Mouse (Mus musculus): ENCODE data around the gene Sgf29. TPM values are rescaled to one million over a fixed set of nuclear protein-coding genes. Genes with fewer than 3 reads are reported as not detected.
"Not testable (repeated sequence)": the region's sequence is repeated elsewhere in the genome, so short reads cannot be mapped to it uniquely, and the experiment has no call there.

The Sgf29 gene
- total and polyA plus RNA-seq, 2 experiments from 2014 or later = 20.7 to 25.3 TPM

DNA sequence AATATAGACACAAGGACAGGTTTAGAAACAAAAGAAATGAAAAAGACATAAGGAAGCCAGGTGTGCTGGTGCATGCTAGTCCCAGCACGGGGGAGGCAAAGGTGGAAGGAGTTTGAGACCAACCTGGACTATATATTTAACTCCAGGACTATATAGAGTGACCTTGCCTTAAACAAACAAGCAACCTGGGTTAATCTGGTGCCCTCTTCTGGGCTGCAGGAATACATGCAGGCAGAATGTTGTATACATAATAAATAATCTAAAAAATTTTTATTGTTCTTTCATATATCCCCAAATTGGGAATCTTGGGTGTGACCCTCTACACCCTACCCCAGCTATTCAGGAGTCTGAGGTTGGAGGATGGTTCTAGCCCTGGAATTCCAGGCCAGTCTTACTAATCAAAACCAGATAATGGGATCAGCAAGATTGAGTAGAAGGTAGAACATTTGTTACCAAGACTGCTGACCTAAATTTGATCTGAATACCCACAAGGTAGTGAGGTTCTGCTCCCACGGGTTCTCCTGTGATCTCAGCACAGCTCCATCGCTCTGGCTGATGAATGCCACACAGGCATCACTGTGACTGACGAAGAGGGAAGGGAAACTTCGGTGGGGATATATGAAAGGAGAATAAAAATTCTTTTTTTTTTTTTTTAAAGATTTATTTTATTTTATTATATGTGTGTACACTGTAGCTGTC is 6.4 kb upstream of the Sgf29 start:
- no peaks in the 10 kb centered on the region for H3K9me3 ChIP-seq (replicated peaks; ENCODE audit: control insufficient read depth, low read length)
- ATAC-seq (ENCODE audit: insufficient read depth, low read depth) (no peak), DNase-seq (ENCODE audit: low spot score) (no peak)
- no peaks in the 10 kb centered on the region for H3K4me1 ChIP-seq (ENCODE audit: control insufficient read depth, insufficient read depth)
- TF ChIP-seq CTCF (IDR thresholded peaks at IDR 0.05; ENCODE audit: low read depth) = peak; percentile 25; the same call in 1 of the 2 replicates
- TF ChIP-seq EP300 (IDR thresholded peaks at IDR 0.05; ENCODE audit: low read depth) = no peak
- H3K27me3 ChIP-seq (ENCODE audit: control insufficient read depth, insufficient read depth, low read length) = no peaks in the 10 kb centered on the region
- H3K27ac ChIP-seq (ENCODE audit: low read depth) = no peak overlapping the region
- no peak overlapping the region for H3K4me2 ChIP-seq (ENCODE audit: low read depth, low read length)
- H3K9ac ChIP-seq (replicated peaks; ENCODE audit: low read depth, low read length) = no peak overlapping the region
- no peak overlapping the region for H3K4me3 ChIP-seq (ENCODE audit: low read depth, low read length)
- 66% methylated on average over 5 of the region's 5 CpGs for WGBS
- H3K36me3 ChIP-seq (replicated peaks; ENCODE audit: control insufficient read depth, insufficient read depth, low read length) = no peaks in the 10 kb centered on the region

DNA sequence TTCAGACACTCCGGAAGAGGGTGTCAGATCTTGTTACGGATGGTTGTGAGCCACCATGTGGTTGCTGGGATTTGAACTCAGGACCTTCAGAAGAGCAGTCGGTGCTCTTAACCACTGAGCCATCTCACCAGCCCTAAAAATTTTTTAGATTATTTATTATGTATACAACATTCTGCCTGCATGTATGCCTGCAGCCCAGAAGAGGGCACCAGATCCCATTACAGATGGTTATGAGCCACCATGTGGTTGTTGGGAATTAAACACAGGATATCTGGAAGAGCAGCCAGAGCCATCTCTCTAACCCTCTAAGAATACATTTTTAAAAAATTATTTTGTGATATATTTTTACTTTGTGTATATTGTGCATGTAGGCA is 5.9 kb upstream of the Sgf29 start:
- peak; percentile 83 for TF ChIP-seq CTCF (IDR thresholded peaks at IDR 0.05; ENCODE audit: low read depth)
- H3K27me3 ChIP-seq (ENCODE audit: control insufficient read depth, insufficient read depth, low read length); H3K36me3 ChIP-seq (replicated peaks; ENCODE audit: control insufficient read depth, insufficient read depth, low read length); H3K4me3 ChIP-seq (ENCODE audit: low read depth, low read length); H3K4me2 ChIP-seq (ENCODE audit: low read depth, low read length); H3K9ac ChIP-seq (replicated peaks; ENCODE audit: low read depth, low read length); H3K9me3 ChIP-seq (replicated peaks; ENCODE audit: control insufficient read depth, low read length); H3K4me1 ChIP-seq (ENCODE audit: control insufficient read depth, insufficient read depth): not testable (repeated sequence)
- H3K27ac ChIP-seq (ENCODE audit: low read depth) = 0 out of 2 replicates have a peak overlapping the region, but pooled peaks have one; percentile 6
- peak; percentile 28; the same call in 1 of the 2 replicates for ATAC-seq (ENCODE audit: insufficient read depth, low read depth)
- WGBS = 44% methylated on average over 3 of the region's 3 CpGs
- peak; percentile 51 for DNase-seq (ENCODE audit: low spot score)

DNA sequence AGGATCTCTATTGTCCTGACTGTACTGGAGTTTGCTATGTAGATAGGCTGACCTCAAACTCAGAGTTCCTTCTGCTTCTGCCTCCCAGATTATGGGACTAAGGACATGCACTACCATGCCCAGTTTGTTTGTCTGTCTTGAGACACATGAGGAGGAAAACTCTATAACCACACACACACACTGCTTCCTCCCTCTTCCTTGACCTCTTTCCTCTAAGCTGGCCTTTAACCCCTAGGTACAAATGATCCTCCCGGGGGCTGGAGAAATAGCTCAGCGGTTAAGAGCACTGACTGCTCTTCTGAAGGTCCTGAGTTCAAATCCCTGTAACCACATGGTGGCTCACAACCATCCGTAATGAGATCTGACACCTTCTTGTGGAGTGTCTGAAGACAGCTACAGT is 4.8 kb upstream of the Sgf29 start:
- DNase-seq (ENCODE audit: low spot score) = no peak
- H3K27me3 ChIP-seq (ENCODE audit: control insufficient read depth, insufficient read depth, low read length) = no peaks in the 10 kb centered on the region
- no peak overlapping the region for H3K9ac ChIP-seq (replicated peaks; ENCODE audit: low read depth, low read length)
- no peak for ATAC-seq (ENCODE audit: insufficient read depth, low read depth)
- H3K4me3 ChIP-seq (ENCODE audit: low read depth, low read length) = no peak overlapping the region
- no peaks in the 10 kb centered on the region for H3K36me3 ChIP-seq (replicated peaks; ENCODE audit: control insufficient read depth, insufficient read depth, low read length)
- no peak overlapping the region for H3K4me2 ChIP-seq (ENCODE audit: low read depth, low read length)
- 54% methylated on average over 3 of the region's 3 CpGs for WGBS
- no peaks in the 10 kb centered on the region for H3K9me3 ChIP-seq (replicated peaks; ENCODE audit: control insufficient read depth, low read length)
- 0 out of 2 replicates have a peak overlapping the region, but pooled peaks have one; percentile 66 for H3K27ac ChIP-seq (ENCODE audit: low read depth)
- 0 out of 2 replicates have a peak, but pooled peaks cover 5% of the 10 kb centered on the region for H3K4me1 ChIP-seq (ENCODE audit: control insufficient read depth, insufficient read depth)
- TF ChIP-seq EP300 (IDR thresholded peaks at IDR 0.05; ENCODE audit: low read depth) (no peak), CTCF (IDR thresholded peaks at IDR 0.05; ENCODE audit: low read depth) (no peak)

DNA sequence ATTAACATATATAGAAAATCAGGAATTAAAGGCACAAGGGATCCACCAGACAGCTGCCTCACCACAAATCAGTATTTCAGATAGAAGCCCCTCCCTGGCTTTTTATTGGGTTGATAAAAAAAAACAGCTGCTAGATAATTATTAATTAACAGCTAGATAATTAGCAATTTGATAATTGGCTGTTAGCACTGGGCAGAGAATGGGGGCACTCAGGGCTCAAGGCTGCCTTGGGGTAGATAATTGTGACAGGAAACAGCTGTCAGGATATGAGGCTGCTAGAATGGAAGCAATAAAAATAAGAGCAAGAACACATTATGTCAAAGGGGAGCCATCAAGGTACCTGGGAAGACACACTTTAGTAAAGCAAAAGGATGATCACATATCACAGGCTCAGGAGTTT is 4.2 kb upstream of the Sgf29 start:
- ATAC-seq (ENCODE audit: insufficient read depth, low read depth) = no peak
- Histone ChIP-seq H3K9ac (replicated peaks; ENCODE audit: low read depth, low read length) (no peak overlapping the region), H3K9me3 (replicated peaks; ENCODE audit: control insufficient read depth, low read length) (no peaks in the 10 kb centered on the region), H3K4me1 (ENCODE audit: control insufficient read depth, insufficient read depth) (peaks cover 7% of the 10 kb centered on the region; the same call in 1 of the 2 replicates), H3K36me3 (replicated peaks; ENCODE audit: control insufficient read depth, insufficient read depth, low read length) (no peaks in the 10 kb centered on the region), H3K4me2 (ENCODE audit: low read depth, low read length) (no peak overlapping the region), H3K27me3 (ENCODE audit: control insufficient read depth, insufficient read depth, low read length) (no peaks in the 10 kb centered on the region), H3K4me3 (ENCODE audit: low read depth, low read length) (no peak overlapping the region), H3K27ac (ENCODE audit: low read depth) (peak overlapping the region; percentile 66)
- no peak for DNase-seq (ENCODE audit: low spot score)
- TF ChIP-seq EP300 (IDR thresholded peaks at IDR 0.05; ENCODE audit: low read depth) = 0 out of 2 replicates have a peak, but pooled peaks have one; percentile 39
- no peak for TF ChIP-seq CTCF (IDR thresholded peaks at IDR 0.05; ENCODE audit: low read depth)

DNA sequence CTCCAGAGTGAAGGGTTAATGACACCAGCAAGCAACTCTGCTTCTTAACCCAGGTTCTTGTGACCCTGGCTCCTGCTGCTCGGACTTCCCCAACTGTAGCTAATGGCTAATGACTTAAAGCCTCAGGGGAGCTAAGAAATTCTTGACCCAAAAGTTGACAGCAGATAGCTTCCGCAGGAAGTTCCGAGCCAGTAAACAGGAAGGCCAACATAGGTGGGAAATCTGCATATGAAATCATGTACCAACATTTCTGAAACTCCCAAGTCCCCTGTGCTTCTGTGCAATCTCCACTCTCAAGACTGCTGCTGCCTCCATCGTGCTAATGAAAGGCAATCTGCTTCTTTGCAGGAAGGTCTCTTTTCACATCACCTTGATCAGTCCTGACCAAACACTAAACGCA is 3.4 kb upstream of the Sgf29 start:
- no peak for TF ChIP-seq CTCF (IDR thresholded peaks at IDR 0.05; ENCODE audit: low read depth)
- 0 out of 2 replicates have a peak, but pooled peaks have one; percentile 67 for TF ChIP-seq EP300 (IDR thresholded peaks at IDR 0.05; ENCODE audit: low read depth)
- Histone ChIP-seq H3K9ac (replicated peaks; ENCODE audit: low read depth, low read length) (no peak overlapping the region), H3K9me3 (replicated peaks; ENCODE audit: control insufficient read depth, low read length) (no peaks in the 10 kb centered on the region), H3K4me3 (ENCODE audit: low read depth, low read length) (no peak overlapping the region), H3K4me2 (ENCODE audit: low read depth, low read length) (no peak overlapping the region), H3K27me3 (ENCODE audit: control insufficient read depth, insufficient read depth, low read length) (no peaks in the 10 kb centered on the region), H3K27ac (ENCODE audit: low read depth) (peak overlapping the region; percentile 66), H3K36me3 (replicated peaks; ENCODE audit: control insufficient read depth, insufficient read depth, low read length) (no peaks in the 10 kb centered on the region), H3K4me1 (ENCODE audit: control insufficient read depth, insufficient read depth) (peaks cover 11% of the 10 kb centered on the region; the same call in 1 of the 2 replicates)
- 47% methylated on average over 5 of the region's 5 CpGs for WGBS
- no peak for ATAC-seq (ENCODE audit: insufficient read depth, low read depth)
- DNase-seq (ENCODE audit: low spot score) = no peak

DNA sequence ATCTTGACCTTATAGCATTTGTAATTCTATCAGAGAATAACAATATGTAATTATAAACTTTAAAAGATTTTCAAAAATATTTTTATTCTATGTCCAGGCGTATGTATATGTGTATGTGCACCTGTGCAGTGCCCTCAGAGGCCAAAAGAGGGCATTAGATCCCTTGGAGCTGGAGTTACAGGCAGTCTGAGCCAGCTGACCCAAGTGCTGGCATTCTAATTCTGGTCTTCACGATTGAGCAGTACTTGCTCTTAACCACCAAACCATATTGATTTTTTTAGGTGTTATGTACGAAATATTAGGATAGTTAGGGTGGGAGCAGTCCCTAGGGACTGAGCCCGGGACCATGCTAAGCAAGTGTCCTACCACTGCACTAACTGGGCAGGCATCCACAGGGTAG is 623 bp upstream of the Sgf29 start:
- TF ChIP-seq EP300 (IDR thresholded peaks at IDR 0.05; ENCODE audit: low read depth) = no peak
- peak; percentile 19; the same call in 1 of the 2 replicates for TF ChIP-seq CTCF (IDR thresholded peaks at IDR 0.05; ENCODE audit: low read depth)
- Histone ChIP-seq H3K9me3 (replicated peaks; ENCODE audit: control insufficient read depth, low read length) (no peaks in the 10 kb centered on the region), H3K36me3 (replicated peaks; ENCODE audit: control insufficient read depth, insufficient read depth, low read length) (no peaks in the 10 kb centered on the region), H3K27ac (ENCODE audit: low read depth) (no peak overlapping the region), H3K4me2 (ENCODE audit: low read depth, low read length) (no peak overlapping the region), H3K9ac (replicated peaks; ENCODE audit: low read depth, low read length) (no peak overlapping the region), H3K4me3 (ENCODE audit: low read depth, low read length) (no peak overlapping the region), H3K27me3 (ENCODE audit: control insufficient read depth, insufficient read depth, low read length) (no peaks in the 10 kb centered on the region), H3K4me1 (ENCODE audit: control insufficient read depth, insufficient read depth) (peaks cover 11% of the 10 kb centered on the region; the same call in 1 of the 2 replicates)
- DNase-seq (ENCODE audit: low spot score) (no peak), ATAC-seq (ENCODE audit: insufficient read depth, low read depth) (no peak)
- 77% methylated on average over 4 of the region's 4 CpGs for WGBS
